Mouse (Mus musculus) bone marrow, adult 2 months (tissue): ENCODE measurements around the gene Zmiz2.
"Not testable (repeated sequence)": the region's sequence is repeated elsewhere in the genome, so short reads cannot be mapped to it uniquely, and the experiment has no call there.

Experiments used
- CTCF ChIP-seq: fragments of 200-500 bp; IDR thresholded peaks from 2 replicates; pipeline ENCODE4 v1.5.1; 2011; ENCODE audit warnings: low read length, control low read depth; ENCODE audit not compliant: control insufficient read depth, insufficient read depth
- POLR2A ChIP-seq: fragments of 200-500 bp; IDR thresholded peaks from 2 replicates; pipeline ENCODE4 v1.6.1; 2011; ENCODE audit warnings: low read depth, mild to moderate bottlenecking, control low read depth, low read length, borderline replicate concordance; ENCODE audit not compliant: control insufficient read depth

DNA sequence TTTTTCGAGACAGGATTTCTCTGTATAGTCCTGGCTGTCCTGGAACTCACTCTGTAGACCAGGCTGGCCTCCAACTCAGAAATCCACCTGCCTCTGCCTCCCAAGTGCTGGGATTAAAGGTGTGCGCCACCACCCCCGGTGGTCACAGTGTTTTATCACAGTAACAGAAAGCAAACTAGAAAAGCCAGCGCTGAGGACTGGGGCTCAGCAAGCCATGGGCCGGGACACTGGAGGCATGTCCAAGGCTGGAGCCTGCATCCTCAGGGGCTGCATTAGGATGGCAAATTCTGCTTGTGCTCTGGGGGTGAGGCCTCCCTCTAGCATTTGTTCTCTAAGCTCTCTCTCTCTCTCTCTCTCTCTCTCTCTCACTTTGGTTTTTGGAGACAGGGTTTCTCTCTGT, 21.9 kb downstream of the Zmiz2 start:
- TF ChIP-seq CTCF, POLR2A: not testable (repeated sequence)
